Mouse (Mus musculus): ENCODE measurements around the gene Olfr1066. TPM values are rescaled to one million over a fixed set of nuclear protein-coding genes. Genes with fewer than 3 reads are reported as not detected.

The Olfr1066 gene
- polyA plus RNA-seq, 1 experiment from 2014 or later, result not detected

Other genes starting within 250 kb of the Olfr1066 start
- gene Olfr1046, start 237.0 kb downstream of the Olfr1066 start, polyA plus RNA-seq (2014; fragmentation: Nextera tagmentation; extraction: Ambion mirVana), result not detected in 2 replicates
- not detected in 2 replicates for gene Olfr1047, start 224.9 kb downstream of the Olfr1066 start, polyA plus RNA-seq (2014; fragmentation: Nextera tagmentation; extraction: Ambion mirVana)
- gene Olfr1048, start 216.0 kb downstream of the Olfr1066 start, polyA plus RNA-seq (2014; fragmentation: Nextera tagmentation; extraction: Ambion mirVana), result not detected in 2 replicates
- gene Olfr1049, start 197.9 kb downstream of the Olfr1066 start, polyA plus RNA-seq (2014; fragmentation: Nextera tagmentation; extraction: Ambion mirVana), result not detected in 2 replicates
- not detected in 2 replicates for gene Olfr1051, start 177.2 kb downstream of the Olfr1066 start, polyA plus RNA-seq (2014; fragmentation: Nextera tagmentation; extraction: Ambion mirVana)
- not detected in 2 replicates for gene Olfr1052, start 163.8 kb downstream of the Olfr1066 start, polyA plus RNA-seq (2014; fragmentation: Nextera tagmentation; extraction: Ambion mirVana)
- not detected in 2 replicates for gene Olfr1053, start 141.0 kb downstream of the Olfr1066 start, polyA plus RNA-seq (2014; fragmentation: Nextera tagmentation; extraction: Ambion mirVana)
- not detected in 2 replicates for gene Olfr1054, start 120.8 kb downstream of the Olfr1066 start, polyA plus RNA-seq (2014; fragmentation: Nextera tagmentation; extraction: Ambion mirVana)
- not detected in 2 replicates for gene Olfr1055, start 106.0 kb downstream of the Olfr1066 start, polyA plus RNA-seq (2014; fragmentation: Nextera tagmentation; extraction: Ambion mirVana)
- gene Olfr1056, start 93.8 kb downstream of the Olfr1066 start, polyA plus RNA-seq (2014; fragmentation: Nextera tagmentation; extraction: Ambion mirVana), result not detected in 2 replicates
- gene Olfr1057, start 77.9 kb downstream of the Olfr1066 start, polyA plus RNA-seq (2014; fragmentation: Nextera tagmentation; extraction: Ambion mirVana), result not detected in 2 replicates
- not detected in 2 replicates for gene Olfr1058, start 67.7 kb downstream of the Olfr1066 start, polyA plus RNA-seq (2014; fragmentation: Nextera tagmentation; extraction: Ambion mirVana)
- not detected in 2 replicates for gene Olfr1061, start 42.2 kb downstream of the Olfr1066 start, polyA plus RNA-seq (2014; fragmentation: Nextera tagmentation; extraction: Ambion mirVana)
- not detected in 2 replicates for gene Olfr1062, start 29.5 kb downstream of the Olfr1066 start, polyA plus RNA-seq (2014; fragmentation: Nextera tagmentation; extraction: Ambion mirVana)
- gene Olfr1065, start 5.7 kb downstream of the Olfr1066 start, polyA plus RNA-seq (2014; fragmentation: Nextera tagmentation; extraction: Ambion mirVana), result not detected in 2 replicates
- not detected in 2 replicates for gene Olfr228, start 31.1 kb upstream of the Olfr1066 start, polyA plus RNA-seq (2014; fragmentation: Nextera tagmentation; extraction: Ambion mirVana)
- gene Olfr1076, start 52.2 kb upstream of the Olfr1066 start, polyA plus RNA-seq (2014; fragmentation: Nextera tagmentation; extraction: Ambion mirVana), result not detected in 2 replicates
- gene Olfr1079, start 86.2 kb upstream of the Olfr1066 start, polyA plus RNA-seq (2014; fragmentation: Nextera tagmentation; extraction: Ambion mirVana), result not detected in 2 replicates
- gene Olfr1080, start 102.0 kb upstream of the Olfr1066 start, polyA plus RNA-seq (2014; fragmentation: Nextera tagmentation; extraction: Ambion mirVana), result not detected in 2 replicates
- gene Olfr1082, start 142.7 kb upstream of the Olfr1066 start, polyA plus RNA-seq (2014; fragmentation: Nextera tagmentation; extraction: Ambion mirVana), result not detected in 2 replicates
- gene Olfr1084, start 183.5 kb upstream of the Olfr1066 start, polyA plus RNA-seq (2014; fragmentation: Nextera tagmentation; extraction: Ambion mirVana), result not detected in 2 replicates
- gene Olfr1085, start 205.8 kb upstream of the Olfr1066 start, polyA plus RNA-seq (2014; fragmentation: Nextera tagmentation; extraction: Ambion mirVana), result not detected in 2 replicates
- gene Olfr1086, start 223.8 kb upstream of the Olfr1066 start, polyA plus RNA-seq (2014; fragmentation: Nextera tagmentation; extraction: Ambion mirVana), result not detected in 2 replicates
- gene Olfr1087, start 242.1 kb upstream of the Olfr1066 start, polyA plus RNA-seq (2014; fragmentation: Nextera tagmentation; extraction: Ambion mirVana), result not detected in 2 replicates

All from intestine, embryonic 14.5 days (tissue).